Mouse (Mus musculus): ENCODE data around the gene Sp6. TPM values are rescaled to one million over a fixed set of nuclear protein-coding genes. Genes with fewer than 3 reads are reported as not detected.

Sp6 gene
- total RNA-seq, 1 experiment: 5.0 TPM

GRCm38 (mm10) chr11:97040301-97041021, 27.3 kb downstream of the Sp6 start:
- Histone ChIP-seq H3K4me1 (ENCODE audit: control insufficient read depth in 2 of 2, insufficient read depth in 2 of 2, low read length in 2 of 2, poor library complexity in 1 of 2) (peaks cover 0 to 13% of the 10 kb centered on the region in 2 experiments; a peak in 2 of 4 replicates), H3K36me3 (ENCODE audit: control insufficient read depth, insufficient read depth, low read length, poor library complexity, severe bottlenecking) (peaks cover 6% of the 10 kb centered on the region; the same call in 1 of the 2 replicates), H3K27ac (ENCODE audit: insufficient read depth, low read depth, low read length, poor library complexity, severe bottlenecking) (no peak overlapping the region), H3K4me3 (ENCODE audit: insufficient read depth in 1 of 2, low read depth in 1 of 2, low read length in 2 of 2, poor library complexity in 1 of 2, severe bottlenecking in 1 of 2) (no peak overlapping the region), H3K9ac (ENCODE audit: insufficient read depth, low read depth, low read length, poor library complexity, severe bottlenecking) (no peak overlapping the region), H3K9me3 (ENCODE audit: control insufficient read depth, insufficient read depth, low read depth, low read length) (no peaks in the 10 kb centered on the region)
- in situ Hi-C loops (cut with MboI; ENCODE audit: low sequenced_read_pairs in 2 of 2, unreplicated experiment in 2 of 2): no loop called here
- DNase-seq (ENCODE audit: low read depth, low spot score): no peak
- TF ChIP-seq CHD2 (IDR thresholded peaks at IDR 0.05; ENCODE audit: low read depth, low read length) (no peak), ZC3H11A (IDR thresholded peaks at IDR 0.05; ENCODE audit: borderline replicate concordance, low read depth, low read length) (no peak)

- H3K27ac ChIP-seq (ENCODE audit: insufficient read depth, low read depth, low read length, poor library complexity, severe bottlenecking): peak within 1 kb of the TSS; percentile 88
- H3K9me3 ChIP-seq (ENCODE audit: control insufficient read depth, insufficient read depth, low read depth, low read length): no peaks in the 10 kb centered on the region
These were observed 28.1 kb downstream of the Sp6 start, which contains the start of the genes Lrrc46 and Mrpl10 for GRCm38 (mm10) chr11:97041022-97041899. Gene Lrrc46 (minus strand): TSS chr11:97041407. Gene Mrpl10 (plus strand): TSS chr11:97041560.

GRCm38 (mm10) chr11:97044902-97045301, 31.7 kb downstream of the Sp6 start:
- no peak for TF ChIP-seq HCFC1 (IDR thresholded peaks at IDR 0.05; ENCODE audit: borderline replicate concordance, insufficient read depth, low read length)
- no peak for TF ChIP-seq CHD2 (IDR thresholded peaks at IDR 0.05; ENCODE audit: low read depth, low read length)
- TF ChIP-seq ZNF384 (IDR thresholded peaks at IDR 0.05; ENCODE audit: low read depth, low read length): no peak
- no peak for TF ChIP-seq ZC3H11A (IDR thresholded peaks at IDR 0.05; ENCODE audit: borderline replicate concordance, low read depth, low read length)
- TF ChIP-seq MAFK (IDR thresholded peaks at IDR 0.05; ENCODE audit: insufficient read depth, low read depth, low read length): no peak
- no peak overlapping the region for H3K4me3 ChIP-seq (ENCODE audit: insufficient read depth in 1 of 2, low read depth in 1 of 2, low read length in 2 of 2, poor library complexity in 1 of 2, severe bottlenecking in 1 of 2)
- H3K27ac ChIP-seq (ENCODE audit: insufficient read depth, low read depth, low read length, poor library complexity, severe bottlenecking): no peak overlapping the region
- in situ Hi-C loops (cut with MboI; ENCODE audit: low sequenced_read_pairs in 2 of 2, unreplicated experiment in 2 of 2): no loop called here
- no peak for DNase-seq (ENCODE audit: low read depth, low spot score)
- peaks cover 18% of the 10 kb centered on the region; the same call in 1 of the 2 replicates for H3K36me3 ChIP-seq (ENCODE audit: control insufficient read depth, insufficient read depth, low read length, poor library complexity, severe bottlenecking)
- peaks cover 0 to 4% of the 10 kb centered on the region in 2 experiments; a peak in 2 of 4 replicates for H3K4me1 ChIP-seq (ENCODE audit: control insufficient read depth in 2 of 2, insufficient read depth in 2 of 2, low read length in 2 of 2, poor library complexity in 1 of 2)
- H3K9ac ChIP-seq (ENCODE audit: insufficient read depth, low read depth, low read length, poor library complexity, severe bottlenecking): no peak overlapping the region
- H3K9me3 ChIP-seq (ENCODE audit: control insufficient read depth, insufficient read depth, low read depth, low read length): no peaks in the 10 kb centered on the region

More at GRCm38 (mm10) chr11:97041022-97041899, 28.1 kb downstream of the Sp6 start, which contains the start of the genes Lrrc46 and Mrpl10:
- Histone ChIP-seq H3K36me3 (ENCODE audit: control insufficient read depth, insufficient read depth, low read length, poor library complexity, severe bottlenecking) (peaks cover 6% of the 10 kb centered on the region; the same call in 1 of the 2 replicates), H3K9ac (ENCODE audit: insufficient read depth, low read depth, low read length, poor library complexity, severe bottlenecking) (peak within 1 kb of the TSS; percentile 99), H3K4me1 (ENCODE audit: control insufficient read depth in 2 of 2, insufficient read depth in 2 of 2, low read length in 2 of 2, poor library complexity in 1 of 2) (peaks cover 0 to 13% of the 10 kb centered on the region in 2 experiments; a peak in 2 of 4 replicates), H3K4me3 (ENCODE audit: insufficient read depth in 1 of 2, low read depth in 1 of 2, low read length in 2 of 2, poor library complexity in 1 of 2, severe bottlenecking in 1 of 2) (peak within 1 kb of the TSS; percentile 83 to 98)
- peak; percentile 96 for DNase-seq (ENCODE audit: low read depth, low spot score)
- in situ Hi-C loops (cut with MboI; ENCODE audit: low sequenced_read_pairs in 2 of 2, unreplicated experiment in 2 of 2): no loop called here
- TF ChIP-seq HCFC1 (IDR thresholded peaks at IDR 0.05; ENCODE audit: borderline replicate concordance, insufficient read depth, low read length) (peak; percentile 34; the same call in 1 of the 2 replicates), CHD2 (IDR thresholded peaks at IDR 0.05; ENCODE audit: low read depth, low read length) (no peak), ZC3H11A (IDR thresholded peaks at IDR 0.05; ENCODE audit: borderline replicate concordance, low read depth, low read length) (no peak), MAFK (IDR thresholded peaks at IDR 0.05; ENCODE audit: insufficient read depth, low read depth, low read length) (peak; percentile 47; the same call in 1 of the 2 replicates), ZNF384 (IDR thresholded peaks at IDR 0.05; ENCODE audit: low read depth, low read length) (peak; percentile 100)

GRCm38 (mm10) chr11:97045861-97046260, 32.7 kb downstream of the Sp6 start:
- peak; percentile 95 for TF ChIP-seq ZNF384 (IDR thresholded peaks at IDR 0.05; ENCODE audit: low read depth, low read length)
- no peak for TF ChIP-seq CHD2 (IDR thresholded peaks at IDR 0.05; ENCODE audit: low read depth, low read length)
- TF ChIP-seq HCFC1 (IDR thresholded peaks at IDR 0.05; ENCODE audit: borderline replicate concordance, insufficient read depth, low read length): no peak
- no peak for TF ChIP-seq MAFK (IDR thresholded peaks at IDR 0.05; ENCODE audit: insufficient read depth, low read depth, low read length)
- 0 out of 2 replicates have a peak, but pooled peaks have one; percentile 6 for TF ChIP-seq ZC3H11A (IDR thresholded peaks at IDR 0.05; ENCODE audit: borderline replicate concordance, low read depth, low read length)
- H3K4me3 ChIP-seq (ENCODE audit: insufficient read depth in 1 of 2, low read depth in 1 of 2, low read length in 2 of 2, poor library complexity in 1 of 2, severe bottlenecking in 1 of 2): no peak overlapping the region
- no peaks in the 10 kb centered on the region for H3K9me3 ChIP-seq (ENCODE audit: control insufficient read depth, insufficient read depth, low read depth, low read length)
- no peak overlapping the region for H3K9ac ChIP-seq (ENCODE audit: insufficient read depth, low read depth, low read length, poor library complexity, severe bottlenecking)
- H3K27ac ChIP-seq (ENCODE audit: insufficient read depth, low read depth, low read length, poor library complexity, severe bottlenecking): no peak overlapping the region
- DNase-seq (ENCODE audit: low read depth, low spot score): no peak
- H3K4me1 ChIP-seq (ENCODE audit: control insufficient read depth in 2 of 2, insufficient read depth in 2 of 2, low read length in 2 of 2, poor library complexity in 1 of 2): peaks cover 3 to 4% of the 10 kb centered on the region in 2 experiments; a peak in 3 of 4 replicates
- in situ Hi-C loops (cut with MboI; ENCODE audit: low sequenced_read_pairs in 2 of 2, unreplicated experiment in 2 of 2): no loop called here
- peaks cover 18% of the 10 kb centered on the region; the same call in 1 of the 2 replicates for H3K36me3 ChIP-seq (ENCODE audit: control insufficient read depth, insufficient read depth, low read length, poor library complexity, severe bottlenecking)
